Mouse (Mus musculus): Measurements from ENCODE around the gene Eed.
A peak's percentile ranks its signal among the peaks of the same experiment; 100 is the strongest.

Gene Eed

DNA sequence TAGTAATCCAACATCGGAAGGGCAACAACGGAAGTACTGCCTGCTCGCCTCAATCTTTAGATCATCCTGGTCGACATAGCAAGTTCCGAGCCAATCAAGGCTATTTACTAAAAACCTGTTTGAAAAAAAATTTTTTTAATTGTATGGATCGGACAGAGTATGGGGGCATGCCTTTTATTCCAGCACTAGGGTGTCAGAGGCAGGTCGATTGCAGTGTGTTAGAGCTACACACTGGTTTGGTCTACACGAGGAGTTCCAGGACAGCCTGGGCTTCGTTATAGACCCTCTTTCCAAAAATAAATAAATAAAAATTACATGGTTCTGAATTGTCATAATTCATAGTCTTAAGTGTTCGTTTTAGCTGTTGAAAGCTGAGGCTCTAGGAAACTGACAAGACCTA is 774 bp upstream of the Eed start:
- DNase-seq (ENCODE audit: low spot score in 2 of 2), result no peak

DNA sequence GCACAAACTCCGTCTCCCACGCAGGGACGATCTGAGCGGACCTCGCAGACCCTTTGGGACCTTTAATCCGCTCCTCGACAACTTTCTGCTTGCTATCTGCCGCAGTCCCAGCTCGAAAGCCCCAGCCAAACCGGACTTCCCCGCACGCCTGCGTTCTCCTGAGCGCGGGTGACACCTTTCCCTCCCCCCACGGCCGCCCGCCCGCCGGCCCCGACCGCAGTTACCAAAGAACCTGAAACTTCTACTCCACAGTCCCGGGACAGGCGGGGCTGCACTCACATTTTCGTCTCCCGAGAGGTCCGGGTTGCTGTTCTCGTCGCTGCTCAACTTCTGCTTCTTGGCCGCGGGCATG is 674 bp downstream of the Eed start:
- no peak for DNase-seq (ENCODE audit: low spot score in 2 of 2)

DNA sequence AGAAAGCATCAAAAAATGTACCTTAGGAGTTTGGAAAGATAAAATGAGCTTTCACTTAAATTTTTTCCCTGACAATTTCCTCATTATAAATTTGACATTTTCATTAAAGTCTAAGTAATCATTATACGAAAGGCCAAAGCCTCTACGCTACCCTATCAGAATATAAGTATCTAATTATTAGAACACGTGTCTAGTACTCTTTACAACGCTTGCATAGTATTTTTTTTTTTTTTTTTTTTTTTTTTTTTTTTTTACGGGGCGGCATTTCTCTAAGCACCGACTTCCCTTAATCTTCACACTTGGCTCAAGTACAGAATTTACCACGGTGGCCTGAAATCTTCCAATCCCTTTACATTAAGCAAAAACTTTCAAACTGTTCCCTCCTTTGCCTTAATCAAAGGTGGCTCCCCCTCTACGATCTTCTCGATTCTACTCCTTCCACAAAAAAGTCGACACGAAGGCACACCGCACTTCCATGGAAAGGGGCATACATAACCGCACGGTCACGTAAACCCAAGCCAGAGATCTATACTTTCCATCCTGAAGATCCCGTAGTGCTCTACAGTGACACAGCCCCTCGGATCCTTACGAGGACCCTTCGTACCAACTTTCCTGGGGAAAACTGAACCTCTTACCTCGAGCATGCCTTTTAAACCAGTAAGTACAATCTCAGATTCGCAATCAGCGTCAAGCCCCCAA is 1.2 kb downstream of the Eed start:
- DNase-seq (ENCODE audit: low spot score in 2 of 2), result no peak

DNA sequence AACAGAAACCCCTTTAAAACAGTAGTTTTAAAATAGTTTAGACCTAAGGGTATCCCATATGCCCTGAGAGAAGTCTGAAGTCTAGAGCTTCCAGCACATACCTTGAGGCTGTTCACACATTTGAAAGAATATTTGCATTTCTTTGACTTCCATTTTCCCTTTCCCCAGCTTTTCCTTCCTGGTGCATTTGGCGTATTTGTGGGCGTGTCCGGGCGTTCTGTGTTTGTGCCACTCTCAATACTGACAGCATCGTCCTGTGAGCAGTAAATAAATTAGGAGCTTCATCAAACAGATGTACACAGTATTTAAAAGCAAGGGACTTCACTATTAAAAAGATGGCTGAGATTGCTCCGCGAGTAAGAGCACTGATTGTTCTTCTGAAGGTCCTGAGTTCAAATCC is 4.0 kb downstream of the Eed start:
- no peak for DNase-seq (ENCODE audit: low spot score in 2 of 2)

DNA sequence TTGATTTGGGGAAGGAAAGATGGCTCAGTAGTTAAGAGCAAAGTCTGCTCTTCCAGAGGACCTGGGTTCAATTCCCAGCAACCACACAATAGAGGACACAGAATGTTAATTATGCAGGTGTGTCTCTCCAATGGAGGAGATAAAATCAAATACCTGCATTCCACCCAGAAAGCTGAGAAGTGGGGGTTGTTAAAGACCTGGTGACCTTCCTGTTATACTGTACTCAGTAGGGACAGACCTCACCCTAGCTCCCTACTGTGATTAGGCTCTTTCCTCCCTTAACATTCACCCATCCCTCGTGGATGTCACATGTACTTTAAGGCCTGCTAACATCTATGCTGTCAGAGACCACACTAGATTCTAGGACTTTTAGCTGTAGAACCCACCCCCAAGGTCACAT is 5.2 kb downstream of the Eed start:
- no peak for DNase-seq (ENCODE audit: low spot score in 2 of 2)

DNA sequence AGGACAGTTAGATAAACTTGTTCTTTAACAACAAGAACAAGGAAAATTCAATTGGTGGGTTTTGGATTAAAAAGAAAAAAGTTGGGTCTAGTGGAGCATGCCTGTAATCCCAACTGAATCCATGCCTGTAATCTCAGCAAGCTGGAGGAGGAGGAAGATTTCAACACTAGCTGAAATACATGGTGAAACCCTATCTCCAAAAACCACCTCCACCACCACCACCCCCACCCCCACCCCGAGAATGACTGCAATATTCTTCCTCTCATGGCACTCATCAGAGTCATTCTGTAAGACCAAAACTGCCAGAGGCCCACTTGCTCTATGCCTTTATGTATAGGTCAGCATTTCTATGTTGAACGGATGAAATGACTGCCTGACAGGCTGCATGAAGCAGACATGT is 13.5 kb downstream of the Eed start:
- DNase-seq (ENCODE audit: low spot score in 2 of 2), result no peak

DNA sequence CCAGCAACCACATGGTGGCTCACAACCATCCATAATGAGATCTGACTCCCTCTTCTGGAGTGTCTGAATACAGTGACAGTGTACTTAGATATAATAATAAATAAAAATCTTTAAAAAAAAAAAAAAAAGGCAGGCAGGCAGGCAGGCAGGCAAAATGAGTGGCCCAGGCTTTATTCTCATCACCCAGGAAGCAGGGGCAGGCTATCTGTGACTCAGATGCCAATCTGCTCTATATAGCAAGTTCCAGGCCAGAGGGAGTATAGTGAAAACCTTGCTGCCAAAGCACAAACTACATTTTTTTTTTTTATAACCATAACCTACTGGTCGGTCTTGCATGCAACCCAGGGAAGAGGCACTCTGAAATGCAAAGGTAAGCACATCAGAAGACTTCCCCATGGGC is 14.0 kb downstream of the Eed start:
- DNase-seq (ENCODE audit: low spot score in 2 of 2), result no peak

DNA sequence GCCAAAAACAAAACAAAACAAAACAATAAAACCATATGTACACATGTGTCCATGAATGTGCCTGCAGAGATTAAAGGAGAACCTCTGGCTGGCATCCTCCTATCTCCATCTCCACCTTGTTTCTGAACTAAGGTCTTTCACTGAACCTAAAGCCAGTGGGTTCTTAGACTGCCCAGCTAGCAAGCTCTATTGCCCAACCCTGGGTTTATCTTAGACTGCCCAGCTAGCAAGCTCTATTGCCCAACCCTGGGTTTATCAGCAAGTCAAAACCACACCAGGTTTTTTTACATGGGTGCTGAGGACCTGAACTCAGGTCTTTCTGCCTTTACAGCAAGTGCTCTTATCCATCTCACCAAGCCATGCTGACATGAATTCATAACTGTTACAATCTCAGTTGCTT is 17.6 kb downstream of the Eed start:
- DNase-seq (ENCODE audit: low spot score in 2 of 2), result no peak

DNA sequence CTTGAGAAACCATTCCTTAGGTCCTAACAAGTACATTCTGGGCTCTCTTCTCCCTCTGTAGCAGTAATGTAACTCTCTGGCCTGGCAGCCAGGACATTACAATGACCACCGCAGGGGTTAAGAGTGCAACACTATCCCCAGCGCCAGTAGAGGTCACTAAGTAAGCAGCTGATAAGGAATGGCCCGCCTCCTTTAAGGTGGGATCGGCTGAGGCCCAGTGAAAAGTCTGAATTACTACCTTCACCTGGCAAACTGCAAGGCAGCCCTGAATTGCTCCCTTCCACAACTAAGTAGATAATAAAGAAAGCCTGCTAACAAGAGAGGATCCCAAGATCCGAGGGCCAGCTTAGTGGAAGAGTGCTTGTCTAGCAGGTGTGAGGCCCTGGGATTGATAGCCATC is 23.5 kb downstream of the Eed start:
- no peak for DNase-seq (ENCODE audit: low spot score in 2 of 2)

DNA sequence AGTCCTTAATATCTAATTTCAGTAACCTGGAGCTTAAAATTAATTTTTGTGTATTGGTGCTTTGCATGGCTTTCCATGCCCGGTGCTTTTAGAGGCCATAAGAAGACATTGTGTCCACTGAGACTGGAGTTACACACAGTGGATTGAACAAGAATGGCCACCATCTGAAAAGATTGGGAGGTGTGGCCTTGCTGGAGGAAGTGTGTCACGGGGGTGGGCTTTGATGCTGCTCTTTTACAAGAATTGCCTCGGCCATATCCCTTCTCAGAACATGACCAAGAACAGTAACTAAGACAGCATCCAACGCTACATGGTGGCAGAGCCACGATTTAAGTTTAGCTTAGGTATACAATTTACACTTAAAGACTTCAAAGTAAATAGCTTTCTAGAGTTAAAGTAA is 26.5 kb downstream of the Eed start:
- DNase-seq (ENCODE audit: low spot score in 2 of 2), result no peak

DNA sequence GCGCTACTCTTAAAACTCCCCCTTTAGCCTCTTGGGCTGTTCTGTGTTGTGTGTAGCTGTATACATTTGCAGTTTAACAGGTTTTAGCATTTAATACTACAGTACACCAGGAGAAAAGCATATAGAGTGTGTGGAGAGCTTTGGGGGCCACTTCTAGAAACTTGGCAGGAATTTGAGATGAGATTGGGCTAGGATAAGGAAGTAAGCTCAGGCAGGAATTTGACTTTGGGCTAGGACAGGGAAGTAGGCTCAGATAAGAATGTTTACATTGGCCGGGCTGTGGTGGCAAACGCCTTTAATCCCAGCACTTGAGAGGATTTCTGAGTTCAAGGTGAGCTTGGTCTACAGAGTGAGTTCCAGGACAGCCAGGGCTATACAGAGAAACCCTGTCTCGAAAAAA is 31.4 kb downstream of the Eed start:
- no peak for DNase-seq (ENCODE audit: low spot score in 2 of 2)

DNA sequence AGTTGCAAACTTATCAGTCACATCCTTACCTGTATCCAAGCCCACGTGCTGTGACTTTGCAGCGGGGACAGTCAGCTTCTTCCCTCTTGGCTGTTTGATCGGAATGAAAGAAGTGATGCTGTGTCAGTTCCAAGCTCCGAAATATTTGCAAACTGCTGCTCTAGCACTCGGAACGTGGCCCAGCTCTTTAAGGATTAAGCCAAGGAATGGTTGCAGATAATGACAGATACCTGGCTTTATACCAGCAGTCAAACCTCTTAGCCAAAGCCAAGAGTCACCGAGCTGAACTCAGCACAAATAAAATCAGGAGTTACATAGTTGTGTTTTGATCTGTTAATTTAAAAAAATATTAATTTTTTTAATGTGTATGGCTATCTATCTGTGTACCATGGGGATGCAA is 32.8 kb downstream of the Eed start:
- DNase-seq (ENCODE audit: low spot score in 2 of 2), result no peak

DNA sequence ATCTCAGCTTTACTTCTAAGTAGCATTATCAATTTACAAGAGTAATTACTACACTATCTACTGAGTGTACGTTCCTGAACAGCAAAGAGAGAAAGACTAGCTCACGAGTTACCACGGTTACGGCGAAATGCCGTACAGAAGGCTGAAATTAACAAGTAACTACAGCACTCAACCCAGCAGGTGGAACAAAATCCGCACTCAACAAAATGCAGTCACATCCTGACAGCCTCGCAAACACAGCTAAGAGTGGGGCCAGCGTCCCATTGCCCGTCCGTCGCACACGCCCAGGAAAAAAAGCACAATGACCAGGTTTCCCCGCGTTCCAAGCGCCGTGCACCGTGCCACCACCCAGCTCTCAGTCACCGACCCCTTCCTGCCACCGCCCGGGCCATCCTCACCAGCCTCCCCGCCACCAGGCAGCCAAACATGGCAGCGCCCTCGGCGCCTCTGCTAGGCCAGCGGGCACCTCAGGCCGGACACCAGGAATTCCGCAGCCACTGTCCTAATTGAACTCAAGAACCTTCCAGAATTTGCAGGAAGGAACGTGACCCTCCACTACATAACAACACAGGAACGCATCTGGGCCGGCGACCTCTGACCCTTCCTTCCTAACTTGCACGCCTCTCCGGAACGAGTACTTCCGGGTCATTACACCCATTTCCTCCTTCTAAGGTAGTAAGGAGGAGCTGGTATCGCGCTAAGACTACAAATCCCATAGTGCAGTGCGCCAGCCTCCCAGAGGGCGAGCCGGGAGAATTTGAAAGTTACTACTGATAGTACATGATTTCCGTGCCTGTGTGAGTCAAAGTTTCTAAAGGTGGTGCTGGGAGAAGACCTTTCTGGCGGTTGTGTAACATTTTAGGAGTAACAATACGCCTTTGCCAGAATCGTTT is 40.0 kb downstream of the Eed start, which contains the start of gene Hikeshi:
Gene Hikeshi (minus strand): TSS at position 634 of the 893 bp plus-strand sequence.
- peak; percentile 85 to 97 for DNase-seq (ENCODE audit: low spot score in 2 of 2)

DNA sequence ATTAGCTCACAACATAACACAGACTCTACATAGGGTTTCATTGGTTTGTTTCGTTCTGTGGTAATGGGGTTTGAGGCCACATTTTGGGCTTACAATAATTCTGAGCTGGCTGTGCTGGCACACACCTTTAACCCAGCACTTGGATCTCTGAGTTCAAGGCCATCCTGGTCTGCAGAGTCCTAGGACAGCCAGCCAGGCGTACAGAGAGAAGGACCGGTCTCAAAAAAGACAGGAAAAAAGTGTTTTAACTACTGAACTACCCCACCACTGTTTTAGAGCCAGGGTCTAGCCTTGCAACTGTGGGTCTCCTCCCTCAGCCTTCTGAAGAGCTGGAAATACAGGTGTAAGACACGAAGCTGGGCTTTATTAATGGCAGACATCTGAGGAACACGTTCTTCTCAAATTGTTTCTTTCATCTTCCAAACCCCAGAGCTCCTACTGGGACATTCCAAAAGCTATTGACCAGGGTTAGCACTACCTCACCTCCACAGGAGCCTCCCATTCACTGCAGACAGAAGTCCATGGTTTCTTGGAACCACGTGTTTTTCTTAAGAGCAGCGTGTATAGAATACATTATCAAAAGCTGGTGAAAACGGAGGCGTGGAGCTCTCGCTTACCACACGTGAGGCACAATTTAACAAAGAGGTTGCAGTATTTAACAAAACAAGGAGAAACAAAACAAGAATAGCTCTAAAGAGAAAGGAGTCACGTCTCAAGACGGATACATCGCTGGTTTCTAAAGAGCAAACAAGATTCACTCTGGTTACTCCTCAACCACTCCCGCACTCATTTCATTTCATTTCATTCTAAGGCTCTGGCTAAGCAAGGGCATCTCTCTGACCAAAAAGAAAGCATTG is 41.1 kb downstream of the Eed start:
- no peak for DNase-seq (ENCODE audit: low spot score in 2 of 2)

DNA sequence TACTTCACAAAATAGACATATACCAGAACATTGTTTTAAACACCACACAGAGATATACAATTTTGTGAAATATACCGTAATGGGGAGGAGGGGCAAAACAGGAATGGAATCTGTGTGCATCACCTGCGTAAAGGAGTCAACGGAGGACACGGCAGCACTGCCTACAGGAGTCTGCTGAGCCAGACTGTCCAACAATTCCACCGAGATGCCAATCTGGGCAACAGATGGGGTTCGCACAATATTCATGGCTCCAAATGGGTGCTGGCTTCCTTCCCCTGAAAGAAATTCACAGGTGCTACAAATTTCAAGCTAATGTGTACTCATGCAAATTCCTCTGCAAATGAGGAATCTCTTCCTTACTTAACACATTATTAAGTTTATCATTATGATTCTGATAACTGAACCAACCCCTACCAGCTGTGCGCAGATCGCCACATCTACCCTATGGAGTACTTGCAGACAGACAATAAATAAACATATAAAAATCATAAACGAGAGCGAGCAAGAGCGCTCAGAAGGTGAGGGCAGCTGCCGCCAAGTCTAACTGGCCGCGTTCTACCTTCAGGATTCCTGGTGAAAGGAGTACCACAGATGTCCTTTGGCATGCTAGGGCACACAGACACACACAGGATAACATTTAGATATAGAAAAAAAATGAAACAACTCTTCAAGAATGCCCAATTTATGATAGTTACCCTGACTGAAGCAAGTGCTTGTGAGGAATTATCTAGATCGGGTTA is 57.2 kb downstream of the Eed start:
- no peak for DNase-seq (ENCODE audit: low spot score in 2 of 2)

DNA sequence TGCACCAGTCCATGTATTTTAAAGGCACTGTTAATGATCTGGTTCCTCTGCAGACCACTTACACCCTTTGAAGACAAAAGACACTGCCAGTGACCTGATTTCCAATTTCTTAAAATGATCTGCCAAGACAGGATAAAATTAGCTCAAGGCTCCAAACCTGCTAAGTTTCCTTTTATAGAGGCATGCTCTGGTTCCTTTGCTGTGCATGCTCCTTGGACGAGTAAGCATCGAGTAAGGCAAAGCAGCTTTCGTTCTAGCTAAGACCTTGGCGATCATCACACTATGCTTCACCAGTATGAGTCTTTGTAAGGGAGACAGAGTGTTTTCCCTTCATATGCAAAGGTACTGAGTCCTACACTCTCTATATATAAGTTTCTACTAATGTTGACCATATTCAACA is 63.0 kb downstream of the Eed start:
- no peak for DNase-seq (ENCODE audit: low spot score in 2 of 2)

DNA sequence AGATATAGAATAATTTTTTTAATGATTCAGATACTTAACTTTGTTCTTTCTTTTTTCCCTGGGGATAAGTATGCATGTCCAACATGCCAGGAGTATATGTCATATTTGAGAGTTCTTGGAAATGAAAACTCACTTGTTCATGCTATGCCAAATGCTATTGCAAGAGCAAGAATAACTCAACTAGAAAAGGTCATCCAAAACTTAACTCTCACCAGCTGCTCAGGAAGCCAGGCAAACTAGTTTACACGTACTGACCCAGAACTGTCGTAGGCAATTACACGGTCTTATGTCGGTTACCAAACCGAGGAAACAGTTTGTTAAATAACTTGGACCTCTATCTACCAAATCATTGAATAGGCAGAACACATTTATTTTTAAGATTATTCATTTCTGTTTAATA is 64.1 kb downstream of the Eed start:
- no peak for DNase-seq (ENCODE audit: low spot score in 2 of 2)

DNA sequence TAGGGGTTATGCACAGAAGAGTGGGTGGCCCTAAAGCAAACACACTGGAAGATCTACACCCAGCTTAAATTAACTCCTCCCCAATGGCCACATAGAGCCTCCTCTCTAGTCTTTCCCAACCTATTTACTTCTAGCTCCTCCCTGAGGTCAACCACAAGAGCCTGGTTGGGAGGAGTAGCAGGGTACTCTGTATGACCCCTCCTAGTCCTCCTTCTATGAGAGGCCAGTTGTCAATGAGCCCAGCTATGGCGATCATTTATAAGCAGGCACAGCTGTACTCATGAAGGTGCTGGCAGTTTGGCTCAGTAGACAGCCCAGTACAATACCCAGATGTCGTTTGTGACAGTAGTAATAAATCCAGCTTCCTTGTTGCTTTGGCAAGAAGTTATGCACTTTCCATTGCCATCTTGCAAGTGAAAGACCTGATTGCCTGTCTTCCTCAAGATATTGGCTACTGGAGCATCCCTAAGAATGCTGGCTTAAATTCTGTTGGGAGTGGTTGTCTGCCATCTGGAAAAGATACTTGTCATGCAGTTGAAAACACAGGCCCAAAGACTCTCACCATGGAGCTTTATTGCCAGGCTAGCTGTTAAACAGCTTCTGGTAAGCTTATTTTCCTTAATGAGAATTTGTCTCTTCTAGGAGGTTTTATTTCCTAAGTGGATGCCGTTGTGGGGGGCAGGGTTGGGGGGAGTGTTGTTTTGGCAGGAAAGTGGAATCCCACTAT is 67.2 kb downstream of the Eed start:
- DNase-seq (ENCODE audit: low spot score in 2 of 2), result no peak

DNA sequence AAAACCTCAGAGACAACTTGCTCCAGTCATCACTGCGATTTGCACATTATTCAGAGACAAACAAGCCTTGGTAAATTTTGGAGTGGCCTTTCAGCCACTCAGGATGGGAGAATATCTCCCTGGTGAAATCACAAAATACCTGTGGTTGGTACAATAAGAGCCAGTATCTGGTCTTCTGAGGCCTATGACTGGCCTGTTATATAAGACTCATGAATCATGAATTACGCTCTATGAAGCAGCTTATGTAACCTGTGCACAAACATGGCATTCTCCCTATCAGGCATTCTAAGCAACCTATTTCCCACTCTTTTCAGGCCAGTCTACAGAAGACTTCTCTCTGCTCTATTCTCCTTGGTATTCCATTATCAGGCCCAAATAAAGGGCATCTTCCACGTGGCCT is 68.4 kb downstream of the Eed start:
- DNase-seq (ENCODE audit: low spot score in 2 of 2), result no peak

DNA sequence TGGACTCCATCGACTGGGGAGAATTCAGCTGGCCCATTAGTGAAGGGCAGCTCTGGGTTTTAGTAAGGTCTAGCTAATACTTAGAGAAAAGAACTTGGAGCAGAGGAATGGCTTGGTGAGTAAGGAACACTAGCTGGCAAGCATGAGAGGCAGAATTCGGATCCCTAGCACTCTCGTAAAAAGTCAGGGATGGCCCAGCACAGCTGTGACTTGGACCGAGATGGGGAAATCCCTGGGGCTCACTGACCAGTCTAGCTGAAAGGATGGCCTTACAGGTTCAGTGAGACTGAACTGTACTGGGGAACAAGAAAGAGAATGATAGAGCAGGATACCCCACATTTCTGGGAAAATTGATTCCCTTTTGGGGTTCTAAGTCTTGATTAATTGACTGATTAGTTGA is 71.1 kb downstream of the Eed start:
- no peak for DNase-seq (ENCODE audit: low spot score in 2 of 2)
